Comparison of ENCODE assay signal across 22 mouse cellular contexts in genomic region chr5:43848275-43848674, GRCm38 (mm10). TPM values are rescaled to one million over a fixed set of nuclear protein-coding genes. Genes with fewer than 3 reads are reported as not detected.
"Had no signal": no experiment of that assay in that cellular context is flagged by ENCODE, and none has a peak within 500 bp of the region (broad histone marks: within the 10 kb centered on the region; RNA-seq: fewer than 3 reads in every experiment).

No protein-coding gene starts in this region.

- H3K4me1 ChIP-seq: limb, embryonic 15.5 days; neural tube, embryonic 12.5 days; neural tube, embryonic 15.5 days; stomach, embryonic 15.5 days had no signal

- H3K9me3 ChIP-seq: limb, embryonic 15.5 days; neural tube, embryonic 15.5 days; stomach, embryonic 15.5 days had no signal

- H3K4me3 ChIP-seq: left cerebral cortex, adult 2 months; limb, embryonic 12.5 days; limb, embryonic 15.5 days; midbrain, embryonic 13.5 days; neural tube, embryonic 12.5 days; neural tube, embryonic 15.5 days; stomach, embryonic 15.5 days had no signal

- H3K27ac ChIP-seq: kidney, postnatal 0 days; left cerebral cortex, adult 2 months; limb, embryonic 12.5 days; limb, embryonic 15.5 days; liver, embryonic 14.5 days; macrophage; midbrain, embryonic 13.5 days; neural tube, embryonic 12.5 days; neural tube, embryonic 15.5 days; stomach, embryonic 15.5 days had no signal

- H3K27me3 ChIP-seq: limb, embryonic 12.5 days; limb, embryonic 15.5 days; midbrain, embryonic 13.5 days; neural tube, embryonic 12.5 days; neural tube, embryonic 15.5 days; stomach, embryonic 15.5 days had no signal

- H3K4me2 ChIP-seq: limb, embryonic 12.5 days; limb, embryonic 15.5 days; liver, embryonic 11.5 days; lung, embryonic 14.5 days; midbrain, embryonic 13.5 days; neural tube, embryonic 12.5 days; neural tube, embryonic 15.5 days; stomach, embryonic 15.5 days had no signal

- H3K9ac ChIP-seq: limb, embryonic 12.5 days; limb, embryonic 15.5 days; liver, embryonic 14.5 days; liver, postnatal 0 days; lung, embryonic 14.5 days; midbrain, embryonic 13.5 days; neural tube, embryonic 12.5 days; neural tube, embryonic 15.5 days; stomach, embryonic 15.5 days had no signal

- H3K36me3 ChIP-seq: limb, embryonic 12.5 days; limb, embryonic 15.5 days; midbrain, embryonic 13.5 days; neural tube, embryonic 12.5 days; neural tube, embryonic 15.5 days; stomach, embryonic 15.5 days had no signal

- DNase-seq: kidney, adult 2 months; kidney, postnatal 36 days; layer of hippocampus, postnatal 36 days; left cerebral cortex, postnatal 4 days; liver, postnatal 0 days; lung, embryonic 14.5 days; right cerebral cortex, postnatal 25 days; spleen, adult 18-20 months; thymus, postnatal 36 days had no signal

- ATAC-seq: intestine, postnatal 0 days; liver, postnatal 0 days; lung, postnatal 0 days; midbrain, embryonic 13.5 days had no signal

RNA-seq across cellular contexts. Expression of gene Bst1, which starts 29.6 kb away (rescaled TPM):
- total RNA-seq: layer of hippocampus, postnatal 36 days; left cerebral cortex, adult 2 months; left cerebral cortex, postnatal 4 days had no signal
- polyA plus RNA-seq: limb, embryonic 12.5 days; midbrain, embryonic 13.5 days; neural tube, embryonic 12.5 days had no signal
